Mouse (Mus musculus): Measurements from ENCODE around the gene Mto1.

DNA sequence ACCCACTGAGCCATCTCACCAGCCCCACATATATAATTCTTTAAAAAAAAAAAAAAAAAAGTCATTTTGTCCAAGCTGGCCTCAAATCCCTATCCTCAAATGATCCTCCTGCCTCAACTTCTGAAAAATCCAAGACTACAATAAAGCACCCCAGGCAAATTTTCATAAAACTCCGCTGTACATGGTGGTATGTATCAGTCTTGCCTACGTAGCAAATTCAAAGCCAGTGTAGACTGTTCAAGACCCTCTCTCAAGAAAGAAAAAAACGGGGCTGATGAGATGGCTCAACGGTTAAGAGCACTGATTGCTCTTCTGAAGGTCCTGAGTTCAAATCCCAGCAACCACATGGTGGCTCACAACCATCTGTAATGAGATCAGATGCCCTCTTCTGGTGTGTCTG, 27.9 kb downstream of the Mto1 start:
- TF ChIP-seq POLR2A (IDR thresholded peaks at IDR 0.05; ENCODE audit: control insufficient read depth, low read depth, low read length), result no peak
- TF ChIP-seq CTCF (IDR thresholded peaks at IDR 0.05; ENCODE audit: control insufficient read depth, insufficient read depth, insufficient replicate concordance, low read depth, low read length), result no peak

Measured in testis, adult 2 months (tissue).